Mouse (Mus musculus): ENCODE measurements at regions not wholly inside any gene's neighbourhood (a gene's known extent, or its start where the extent isn't known, plus 50 kb on each side); places are given as distances from the start of the nearest gene placed in this dataset.
A peak's percentile ranks its signal among the peaks of the same experiment; 100 is the strongest.

- ATAC-seq, result peak; percentile 43
- peak overlapping the region; percentile 60 for H3K27ac ChIP-seq
- peak; percentile 65 for DNase-seq (ENCODE audit: low spot score)
- no peaks in the 10 kb centered on the region for H3K9me3 ChIP-seq (ENCODE audit: low read length)
- WGBS, result 39% methylated on average over 19 of the region's 19 CpGs
- no peaks in the 10 kb centered on the region for H3K36me3 ChIP-seq (ENCODE audit: insufficient read depth, low read length)
- no peak overlapping the region for H3K4me3 ChIP-seq (ENCODE audit: low read length)
- H3K27me3 ChIP-seq (ENCODE audit: insufficient read depth, low read length), result no peaks in the 10 kb centered on the region
- no peak overlapping the region for H3K9ac ChIP-seq (replicated peaks; ENCODE audit: low read length)
- H3K4me2 ChIP-seq (ENCODE audit: low read depth, low read length), result no peak overlapping the region
- peaks cover 18% of the 10 kb centered on the region for H3K4me1 ChIP-seq (ENCODE audit: insufficient read depth, low read length)
- TF ChIP-seq CTCF (IDR thresholded peaks at IDR 0.05; ENCODE audit: low read depth), result no peak
Observed at GRCm38 (mm10) chr13:37508385-37509351, 163.7 kb downstream of the Ly86 start.

DNA sequence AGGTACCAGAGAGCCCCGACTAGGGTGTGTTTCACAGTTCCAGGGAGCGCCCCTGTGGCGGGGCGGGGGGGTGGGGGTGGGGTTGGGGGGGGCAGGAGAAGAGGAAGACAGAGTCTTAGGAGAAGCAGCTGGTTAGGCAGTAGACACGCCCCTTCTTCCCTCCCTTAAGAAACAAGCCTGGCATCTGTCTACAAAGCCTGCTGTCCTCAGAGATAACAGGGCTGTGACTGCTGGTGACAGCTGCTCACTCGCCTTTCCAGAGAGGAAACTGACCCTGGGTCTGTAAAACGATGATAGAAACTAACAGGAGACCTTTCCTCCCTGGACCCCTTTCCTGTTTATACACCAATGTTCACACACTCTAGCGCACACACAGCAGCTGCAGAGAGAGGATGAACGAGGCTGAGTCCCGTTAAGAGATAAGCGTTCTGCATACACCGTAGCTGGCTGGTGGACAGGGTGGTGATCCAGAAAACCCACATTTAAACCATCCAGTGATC is 164.4 kb downstream of the Ly86 start:
- H3K27ac ChIP-seq, result peak overlapping the region; percentile 60; the same call in 1 of the 2 replicates
- H3K4me1 ChIP-seq (ENCODE audit: insufficient read depth, low read length), result peaks cover 26% of the 10 kb centered on the region
- H3K4me3 ChIP-seq (ENCODE audit: low read length), result no peak overlapping the region
- ATAC-seq (peak; percentile 75), DNase-seq (ENCODE audit: low spot score) (peak; percentile 61)
- no peaks in the 10 kb centered on the region for H3K36me3 ChIP-seq (ENCODE audit: insufficient read depth, low read length)
- no peak for TF ChIP-seq CTCF (IDR thresholded peaks at IDR 0.05; ENCODE audit: low read depth)
- H3K27me3 ChIP-seq (ENCODE audit: insufficient read depth, low read length), result no peaks in the 10 kb centered on the region
- H3K4me2 ChIP-seq (ENCODE audit: low read depth, low read length), result no peak overlapping the region
- 20% methylated on average over 12 of the region's 12 CpGs for WGBS
- no peak overlapping the region for H3K9ac ChIP-seq (replicated peaks; ENCODE audit: low read length)
- no peaks in the 10 kb centered on the region for H3K9me3 ChIP-seq (ENCODE audit: low read length)

GRCm38 (mm10) chr13:37510511-37510910 is 165.5 kb downstream of the Ly86 start:
- H3K4me2 ChIP-seq (ENCODE audit: low read depth, low read length), result no peak overlapping the region
- no peak for TF ChIP-seq CTCF (IDR thresholded peaks at IDR 0.05; ENCODE audit: low read depth)

GRCm38 (mm10) chr13:37511006-37511405 is 166.0 kb downstream of the Ly86 start:
- ATAC-seq (no peak), DNase-seq (ENCODE audit: low spot score) (no peak)
- no peak for TF ChIP-seq CTCF (IDR thresholded peaks at IDR 0.05; ENCODE audit: low read depth)
- H3K36me3 ChIP-seq (ENCODE audit: insufficient read depth, low read length), result no peaks in the 10 kb centered on the region
- H3K27me3 ChIP-seq (ENCODE audit: insufficient read depth, low read length), result no peaks in the 10 kb centered on the region
- no peak overlapping the region for H3K4me3 ChIP-seq (ENCODE audit: low read length)
- H3K27ac ChIP-seq, result no peak overlapping the region
- WGBS, result 81% methylated on average over 6 of the region's 6 CpGs
- H3K9me3 ChIP-seq (ENCODE audit: low read length), result no peaks in the 10 kb centered on the region
- H3K4me1 ChIP-seq (ENCODE audit: insufficient read depth, low read length), result peaks cover 30% of the 10 kb centered on the region
- H3K4me2 ChIP-seq (ENCODE audit: low read depth, low read length), result no peak overlapping the region
- H3K9ac ChIP-seq (replicated peaks; ENCODE audit: low read length), result no peak overlapping the region

More at GRCm38 (mm10) chr13:37510511-37510910, 165.5 kb downstream of the Ly86 start:
- Histone ChIP-seq H3K27me3 (ENCODE audit: insufficient read depth, low read length) (no peaks in the 10 kb centered on the region), H3K9me3 (ENCODE audit: low read length) (no peaks in the 10 kb centered on the region), H3K4me1 (ENCODE audit: insufficient read depth, low read length) (peaks cover 31% of the 10 kb centered on the region), H3K9ac (replicated peaks; ENCODE audit: low read length) (no peak overlapping the region), H3K36me3 (ENCODE audit: insufficient read depth, low read length) (no peaks in the 10 kb centered on the region), H3K4me3 (ENCODE audit: low read length) (no peak overlapping the region), H3K27ac (no peak overlapping the region)
- 62% methylated on average over 6 of the region's 6 CpGs for WGBS
- ATAC-seq, result no peak
- DNase-seq (ENCODE audit: low spot score), result no peak

- 82% methylated on average over 4 of the region's 4 CpGs for WGBS
- Histone ChIP-seq H3K9me3 (ENCODE audit: low read length) (no peaks in the 10 kb centered on the region), H3K27ac (no peak overlapping the region), H3K4me3 (ENCODE audit: low read length) (no peak overlapping the region), H3K4me2 (ENCODE audit: low read depth, low read length) (no peak overlapping the region), H3K4me1 (ENCODE audit: insufficient read depth, low read length) (peaks cover 26% of the 10 kb centered on the region), H3K9ac (replicated peaks; ENCODE audit: low read length) (no peak overlapping the region), H3K27me3 (ENCODE audit: insufficient read depth, low read length) (no peaks in the 10 kb centered on the region), H3K36me3 (ENCODE audit: insufficient read depth, low read length) (no peaks in the 10 kb centered on the region)
- DNase-seq (ENCODE audit: low spot score) (no peak), ATAC-seq (no peak)
- TF ChIP-seq CTCF (IDR thresholded peaks at IDR 0.05; ENCODE audit: low read depth), result no peak
Observed at GRCm38 (mm10) chr13:37511406-37511805, 166.4 kb downstream of the Ly86 start.

- H3K27me3 ChIP-seq (ENCODE audit: insufficient read depth, low read length), result no peaks in the 10 kb centered on the region
- H3K4me2 ChIP-seq (ENCODE audit: low read depth, low read length), result no peak overlapping the region
- H3K36me3 ChIP-seq (ENCODE audit: insufficient read depth, low read length), result no peaks in the 10 kb centered on the region
- H3K27ac ChIP-seq, result no peak overlapping the region
- no peak for ATAC-seq
- 85% methylated on average over 3 of the region's 3 CpGs for WGBS
- TF ChIP-seq CTCF (IDR thresholded peaks at IDR 0.05; ENCODE audit: low read depth), result no peak
- no peaks in the 10 kb centered on the region for H3K9me3 ChIP-seq (ENCODE audit: low read length)
- H3K4me3 ChIP-seq (ENCODE audit: low read length), result no peak overlapping the region
- H3K4me1 ChIP-seq (ENCODE audit: insufficient read depth, low read length), result peaks cover 21% of the 10 kb centered on the region
- no peak for DNase-seq (ENCODE audit: low spot score)
- H3K9ac ChIP-seq (replicated peaks; ENCODE audit: low read length), result no peak overlapping the region
Observed at GRCm38 (mm10) chr13:37512781-37513180, 167.8 kb downstream of the Ly86 start.

Measured in hindbrain, postnatal 0 days (tissue).